Mouse (Mus musculus): ENCODE data around the gene Tdrd7. TPM values are rescaled to one million over a fixed set of nuclear protein-coding genes. Genes with fewer than 3 reads are reported as not detected.
A peak's percentile ranks its signal among the peaks of the same experiment; 100 is the strongest.

The Tdrd7 gene
- polyA plus RNA-seq, 1 experiment from 2014 or later = 19.2 TPM

- Histone ChIP-seq H3K9me3 (replicated peaks; ENCODE audit: control insufficient read depth, low read length) (no peaks in the 10 kb centered on the region), H3K4me1 (ENCODE audit: control insufficient read depth, insufficient read depth, low read length) (peaks cover 18% of the 10 kb centered on the region), H3K27me3 (ENCODE audit: control insufficient read depth, insufficient read depth, low read length) (no peaks in the 10 kb centered on the region), H3K9ac (ENCODE audit: low read depth, low read length) (no peak overlapping the region), H3K4me2 (no peak overlapping the region), H3K27ac (ENCODE audit: low read depth, low read length) (no peak overlapping the region), H3K4me3 (ENCODE audit: low read depth, low read length) (no peak overlapping the region), H3K36me3 (ENCODE audit: control insufficient read depth, insufficient read depth, low read length) (no peaks in the 10 kb centered on the region)
- ATAC-seq (replicated peaks; ENCODE audit: insufficient number of reproducible peaks, low FRiP score, low TSS enrichment) = no peak
- 80% methylated on average over 4 of the region's 4 CpGs for WGBS (ENCODE audit: insufficient replicate concordance)
These were observed 63.6 kb downstream of the Tdrd7 start for GRCm38 (mm10) chr4:46028781-46029180.

GRCm38 (mm10) chr4:46029552-46029951, 64.4 kb downstream of the Tdrd7 start:
- ATAC-seq (replicated peaks; ENCODE audit: insufficient number of reproducible peaks, low FRiP score, low TSS enrichment) = no peak
- 49% methylated on average over 9 of the region's 9 CpGs for WGBS (ENCODE audit: insufficient replicate concordance)
- Histone ChIP-seq H3K9me3 (replicated peaks; ENCODE audit: control insufficient read depth, low read length) (no peaks in the 10 kb centered on the region), H3K4me1 (ENCODE audit: control insufficient read depth, insufficient read depth, low read length) (peaks cover 21% of the 10 kb centered on the region), H3K27me3 (ENCODE audit: control insufficient read depth, insufficient read depth, low read length) (no peaks in the 10 kb centered on the region), H3K27ac (ENCODE audit: low read depth, low read length) (no peak overlapping the region), H3K4me3 (ENCODE audit: low read depth, low read length) (no peak overlapping the region), H3K36me3 (ENCODE audit: control insufficient read depth, insufficient read depth, low read length) (no peaks in the 10 kb centered on the region), H3K9ac (ENCODE audit: low read depth, low read length) (no peak overlapping the region), H3K4me2 (no peak overlapping the region)

GRCm38 (mm10) chr4:46032448-46032847, 67.3 kb downstream of the Tdrd7 start:
- WGBS (ENCODE audit: insufficient replicate concordance) = 24% methylated on average over 9 of the region's 9 CpGs
- Histone ChIP-seq H3K27me3 (ENCODE audit: control insufficient read depth, insufficient read depth, low read length) (0 out of 2 replicates have a peak, but pooled peaks cover under 1% of the 10 kb centered on the region), H3K4me1 (ENCODE audit: control insufficient read depth, insufficient read depth, low read length) (peaks cover 25% of the 10 kb centered on the region), H3K9me3 (replicated peaks; ENCODE audit: control insufficient read depth, low read length) (no peaks in the 10 kb centered on the region), H3K27ac (ENCODE audit: low read depth, low read length) (peak overlapping the region; percentile 84), H3K4me2 (peak overlapping the region; percentile 53), H3K4me3 (ENCODE audit: low read depth, low read length) (no peak overlapping the region), H3K9ac (ENCODE audit: low read depth, low read length) (peak overlapping the region; percentile 67), H3K36me3 (ENCODE audit: control insufficient read depth, insufficient read depth, low read length) (no peaks in the 10 kb centered on the region)
- peak; percentile 39; the same call in 1 of the 2 replicates for ATAC-seq (replicated peaks; ENCODE audit: insufficient number of reproducible peaks, low FRiP score, low TSS enrichment)

- H3K4me1 ChIP-seq (ENCODE audit: control insufficient read depth, insufficient read depth, low read length) = peaks cover 30% of the 10 kb centered on the region
These were observed 68.1 kb downstream of the Tdrd7 start for GRCm38 (mm10) chr4:46033197-46033596.

GRCm38 (mm10) chr4:46038591-46038891, 73.4 kb downstream of the Tdrd7 start:
- no peaks in the 10 kb centered on the region for H3K9me3 ChIP-seq (replicated peaks; ENCODE audit: control insufficient read depth, low read length)

More at GRCm38 (mm10) chr4:46033197-46033596, 68.1 kb downstream of the Tdrd7 start:
- ATAC-seq (replicated peaks; ENCODE audit: insufficient number of reproducible peaks, low FRiP score, low TSS enrichment) = peak; percentile 74
- Histone ChIP-seq H3K9ac (ENCODE audit: low read depth, low read length) (no peak overlapping the region; the same call in 1 of the 2 replicates), H3K36me3 (ENCODE audit: control insufficient read depth, insufficient read depth, low read length) (no peaks in the 10 kb centered on the region), H3K4me2 (peak overlapping the region; percentile 53), H3K27ac (ENCODE audit: low read depth, low read length) (peak overlapping the region; percentile 84), H3K9me3 (replicated peaks; ENCODE audit: control insufficient read depth, low read length) (no peaks in the 10 kb centered on the region), H3K4me3 (ENCODE audit: low read depth, low read length) (no peak overlapping the region), H3K27me3 (ENCODE audit: control insufficient read depth, insufficient read depth, low read length) (0 out of 2 replicates have a peak, but pooled peaks cover 8% of the 10 kb centered on the region)
- 25% methylated on average over 2 of the region's 2 CpGs for WGBS (ENCODE audit: insufficient replicate concordance)

GRCm38 (mm10) chr4:46038892-46039751, 74.0 kb downstream of the Tdrd7 start, which contains the start of gene Tmod1:
Gene Tmod1 (plus strand): TSS chr4:46038935.
- H3K4me3 ChIP-seq (ENCODE audit: low read depth, low read length) = peak within 1 kb of the TSS; percentile 85
- peaks cover 49% of the 10 kb centered on the region for H3K4me1 ChIP-seq (ENCODE audit: control insufficient read depth, insufficient read depth, low read length)
- H3K27ac ChIP-seq (ENCODE audit: low read depth, low read length) = peak within 1 kb of the TSS; percentile 100
- WGBS (ENCODE audit: insufficient replicate concordance) = under 1% methylated on average over 69 of the region's 72 CpGs
- H3K9ac ChIP-seq (ENCODE audit: low read depth, low read length) = peak within 1 kb of the TSS; percentile 82
- H3K36me3 ChIP-seq (ENCODE audit: control insufficient read depth, insufficient read depth, low read length) = no peaks in the 10 kb centered on the region
- peak; percentile 64 for ATAC-seq (replicated peaks; ENCODE audit: insufficient number of reproducible peaks, low FRiP score, low TSS enrichment)
- peak within 1 kb of the TSS; percentile 79 for H3K4me2 ChIP-seq
- no peaks in the 10 kb centered on the region for H3K9me3 ChIP-seq (replicated peaks; ENCODE audit: control insufficient read depth, low read length)
- H3K27me3 ChIP-seq (ENCODE audit: control insufficient read depth, insufficient read depth, low read length) = peaks cover 20% of the 10 kb centered on the region; the same call in 1 of the 2 replicates

More at GRCm38 (mm10) chr4:46038591-46038891, 73.4 kb downstream of the Tdrd7 start:
- H3K36me3 ChIP-seq (ENCODE audit: control insufficient read depth, insufficient read depth, low read length) = no peaks in the 10 kb centered on the region
- peak overlapping the region; percentile 100 for H3K27ac ChIP-seq (ENCODE audit: low read depth, low read length)
- H3K4me1 ChIP-seq (ENCODE audit: control insufficient read depth, insufficient read depth, low read length) = peaks cover 48% of the 10 kb centered on the region
- WGBS (ENCODE audit: insufficient replicate concordance) = 10% methylated on average over 12 of the region's 12 CpGs
- peak overlapping the region; percentile 79 for H3K4me2 ChIP-seq
- no peak for ATAC-seq (replicated peaks; ENCODE audit: insufficient number of reproducible peaks, low FRiP score, low TSS enrichment)
- H3K27me3 ChIP-seq (ENCODE audit: control insufficient read depth, insufficient read depth, low read length) = peaks cover 20% of the 10 kb centered on the region; the same call in 1 of the 2 replicates
- H3K4me3 ChIP-seq (ENCODE audit: low read depth, low read length) = peak overlapping the region; percentile 85
- peak overlapping the region; percentile 82 for H3K9ac ChIP-seq (ENCODE audit: low read depth, low read length)

- H3K36me3 ChIP-seq (ENCODE audit: control insufficient read depth, insufficient read depth, low read length) = no peaks in the 10 kb centered on the region
- 11% methylated on average over 6 of the region's 6 CpGs for WGBS (ENCODE audit: insufficient replicate concordance)
- peak overlapping the region; percentile 100 for H3K27ac ChIP-seq (ENCODE audit: low read depth, low read length)
- peak overlapping the region; percentile 82 for H3K9ac ChIP-seq (ENCODE audit: low read depth, low read length)
- no peak for ATAC-seq (replicated peaks; ENCODE audit: insufficient number of reproducible peaks, low FRiP score, low TSS enrichment)
- H3K9me3 ChIP-seq (replicated peaks; ENCODE audit: control insufficient read depth, low read length) = no peaks in the 10 kb centered on the region
- peak overlapping the region; percentile 85 for H3K4me3 ChIP-seq (ENCODE audit: low read depth, low read length)
- H3K4me2 ChIP-seq = peak overlapping the region; percentile 79
- peaks cover 56% of the 10 kb centered on the region for H3K4me1 ChIP-seq (ENCODE audit: control insufficient read depth, insufficient read depth, low read length)
- peaks cover 20% of the 10 kb centered on the region; the same call in 1 of the 2 replicates for H3K27me3 ChIP-seq (ENCODE audit: control insufficient read depth, insufficient read depth, low read length)
These were observed 74.8 kb downstream of the Tdrd7 start for GRCm38 (mm10) chr4:46039899-46040298.

GRCm38 (mm10) chr4:46040594-46041192, 75.6 kb downstream of the Tdrd7 start:
- peak overlapping the region; percentile 100 for H3K27ac ChIP-seq (ENCODE audit: low read depth, low read length)
- H3K4me1 ChIP-seq (ENCODE audit: control insufficient read depth, insufficient read depth, low read length) = peaks cover 55% of the 10 kb centered on the region
- peak overlapping the region; percentile 79 for H3K4me2 ChIP-seq
- no peaks in the 10 kb centered on the region for H3K36me3 ChIP-seq (ENCODE audit: control insufficient read depth, insufficient read depth, low read length)
- H3K9me3 ChIP-seq (replicated peaks; ENCODE audit: control insufficient read depth, low read length) = no peaks in the 10 kb centered on the region
- ATAC-seq (replicated peaks; ENCODE audit: insufficient number of reproducible peaks, low FRiP score, low TSS enrichment) = peak; percentile 82
- WGBS (ENCODE audit: insufficient replicate concordance) = 7% methylated on average over 9 of the region's 9 CpGs
- H3K4me3 ChIP-seq (ENCODE audit: low read depth, low read length) = peak overlapping the region; percentile 85
- peak overlapping the region; percentile 82 for H3K9ac ChIP-seq (ENCODE audit: low read depth, low read length)
- peaks cover 20% of the 10 kb centered on the region; the same call in 1 of the 2 replicates for H3K27me3 ChIP-seq (ENCODE audit: control insufficient read depth, insufficient read depth, low read length)

All from heart, embryonic 11.5 days (tissue).